16 mouse cellular contexts compared by ENCODE assay signal in the genomic region with DNA sequence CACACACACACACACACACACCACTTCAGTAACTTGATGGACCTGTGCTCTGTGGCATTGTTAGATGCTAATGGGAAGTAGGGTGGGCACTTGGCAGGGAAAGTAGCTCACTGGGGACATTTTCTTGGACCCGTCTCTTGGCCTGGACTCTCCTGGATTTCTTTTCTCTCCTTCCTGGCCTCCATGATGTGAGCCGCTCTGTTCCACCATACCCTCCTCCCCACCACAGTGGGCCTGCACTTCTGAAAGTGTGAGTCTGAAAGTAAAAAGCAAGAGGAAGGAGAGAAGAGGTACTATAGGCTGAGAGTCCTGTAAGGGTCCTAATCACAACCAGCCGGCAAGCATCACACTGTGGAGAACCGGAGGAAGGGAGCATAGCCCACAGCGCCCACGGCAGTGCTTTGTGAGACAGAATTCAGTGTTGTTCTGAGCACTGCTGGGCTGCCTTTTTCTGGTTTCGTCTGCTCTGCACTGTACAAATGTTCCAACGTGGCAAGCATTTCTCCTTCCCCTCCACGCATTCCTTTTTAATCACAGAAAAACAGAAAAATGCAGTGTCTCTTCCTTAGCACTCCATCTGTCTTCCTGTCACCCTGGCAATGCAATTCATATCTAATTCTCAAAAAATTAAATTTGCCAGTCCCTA. TPM values are rescaled to one million over a fixed set of nuclear protein-coding genes. Genes with fewer than 3 reads are reported as not detected.
A peak's percentile ranks its signal among the peaks of the same experiment; 100 is the strongest.
DNase-seq lines count a peak whose midpoint lies in the region; ATAC-seq lines count a peak whose summit lies in the region.
"Had no signal": no experiment of that assay in that cellular context is flagged by ENCODE, and none has a peak within 500 bp of the region (broad histone marks: within the 10 kb centered on the region; RNA-seq: fewer than 3 reads in every experiment).

No protein-coding gene starts in this region.

- no peak for DNase-seq in frontal cortex, postnatal 10 days (ENCODE audit: low spot score in 2 of 2)
- DNase-seq in right cerebral cortex, adult 18-20 months: peak; percentile 45
- no peak for DNase-seq in right cerebral cortex, postnatal 14 days
- DNase-seq in layer of hippocampus, postnatal 14 days (ENCODE audit: low spot score in 2 of 2): peak; percentile 35 to 70
- DNase-seq in c-Kit-positive CD71-positive TER-119-positive erythroid progenitor cells, embryonic 14.5 days (ENCODE audit: low spot score): no peak
- DNase-seq in lung, adult 18-20 months: no peak
- DNase-seq: cerebellum, adult 9-10 months; gastrocnemius, adult 2 months; kidney, adult 8-10 months; liver, embryonic 13.5 days; thymus, postnatal 4 days had no signal

- peak; percentile 92 for ATAC-seq in frontal cortex, adult (ENCODE audit: low TSS enrichment)
- no peak for ATAC-seq in erythroblast, adult 5-6 weeks (replicated peaks; ENCODE audit: low FRiP score, poor library complexity, severe bottlenecking)

RNA-seq across cellular contexts. Expression of gene Cyp21a1, which starts 26.6 kb away (rescaled TPM):
- not detected for total RNA-seq in layer of hippocampus, postnatal 14 days (2021)
- not detected in 2 replicates for total RNA-seq in erythroblast, adult 5-6 weeks (2015; ENCODE audit: low replicate concordance)
- not detected in 2 replicates for total RNA-seq in erythroblast, adult 5-6 weeks (2017; ENCODE audit: low replicate concordance)
- total RNA-seq: G1E; gastrocnemius, adult 2 months; megakaryocyte, adult 5-6 weeks; monocyte, adult 5-6 weeks had no signal

RNA-seq across cellular contexts. Expression of gene C4b, which starts 34.1 kb away (rescaled TPM):
- 10 to 100 TPM; 11.6 to 14.0 TPM for total RNA-seq in layer of hippocampus, postnatal 14 days (2021)
- total RNA-seq in erythroblast, adult 5-6 weeks (2015; ENCODE audit: low replicate concordance): 0.38 and 0.84 TPM in 2 replicates
- total RNA-seq in erythroblast, adult 5-6 weeks (2017; ENCODE audit: low replicate concordance): not detected in 2 replicates

RNA-seq across cellular contexts. Expression of gene Stk19, which starts 58.9 kb away (rescaled TPM):
- 10 to 100 TPM; 59.6 to 62.9 TPM for total RNA-seq in layer of hippocampus, postnatal 14 days (2021)
- 8.3 and 8.6 TPM in 2 replicates for total RNA-seq in erythroblast, adult 5-6 weeks (2015; ENCODE audit: low replicate concordance)
- total RNA-seq in erythroblast, adult 5-6 weeks (2017; ENCODE audit: low replicate concordance): 5.9 TPM in 2 replicates

RNA-seq across cellular contexts. Expression of gene Dxo, which starts 59.0 kb away (rescaled TPM):
- total RNA-seq in layer of hippocampus, postnatal 14 days (2021): 10 to 100 TPM; 35.9 to 39.3 TPM
- 6.5 and 6.9 TPM in 2 replicates for total RNA-seq in erythroblast, adult 5-6 weeks (2015; ENCODE audit: low replicate concordance)
- 3.5 and 19.9 TPM in 2 replicates for total RNA-seq in erythroblast, adult 5-6 weeks (2017; ENCODE audit: low replicate concordance)

Comparison
In these comparisons a context has a peak if more than half of its experiments do, and no peak if none do; other contexts are left out.
1. DNase-seq: peak in right cerebral cortex, adult 18-20 months (single experiment) and layer of hippocampus, postnatal 14 days (2 of 2); none in frontal cortex, postnatal 10 days (0 of 2), right cerebral cortex, postnatal 14 days (single experiment), c-Kit-positive CD71-positive TER-119-positive erythroid progenitor cells, embryonic 14.5 days (single experiment) and lung, adult 18-20 months (0 of 2).
2. RNA of gene C4b, which starts 34.1 kb away (total RNA-seq): 11.6 to 14.0 TPM in layer of hippocampus, postnatal 14 days; 0.38 to 0.84 TPM in erythroblast, adult 5-6 weeks; every median in the first group is over 4 times any median in the second.
3. RNA of gene Stk19, which starts 58.9 kb away (total RNA-seq): 59.6 to 62.9 TPM in layer of hippocampus, postnatal 14 days; 5.9 to 8.6 TPM in erythroblast, adult 5-6 weeks; every median in the first group is over 4 times any median in the second.